Mouse (Mus musculus): ENCODE measurements around the gene Tmeff1.

Gene Tmeff1

GRCm38 (mm10) chr4:48622946-48623345, 38.0 kb downstream of the Tmeff1 start:
- DNase-seq (ENCODE audit: low spot score) = no peak

DNA sequence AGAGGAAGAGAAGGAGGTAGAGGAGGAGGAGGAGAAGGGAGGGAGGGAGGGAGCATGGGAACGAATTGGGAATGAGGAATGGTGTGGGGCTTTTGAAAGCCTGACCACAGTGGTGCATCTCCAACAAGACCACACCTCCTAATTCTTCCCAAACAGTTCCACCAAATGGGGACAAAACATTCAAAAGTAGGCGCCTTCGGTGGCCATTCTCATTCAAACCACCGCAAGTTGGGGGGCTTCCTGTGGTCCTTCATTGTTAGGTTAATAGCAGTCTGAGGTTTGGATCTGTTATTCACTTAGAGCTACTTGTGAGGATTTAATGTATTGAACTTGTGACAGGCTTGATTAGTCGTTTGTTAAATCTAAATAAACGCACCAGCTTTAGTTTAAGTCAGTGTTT, 40.0 kb downstream of the Tmeff1 start:
- no peak for DNase-seq (ENCODE audit: low spot score)

GRCm38 (mm10) chr4:48625836-48626235, 40.9 kb downstream of the Tmeff1 start:
- no peak for DNase-seq (ENCODE audit: low spot score)

GRCm38 (mm10) chr4:48629445-48629844, 44.5 kb downstream of the Tmeff1 start:
- no peak for DNase-seq (ENCODE audit: low spot score)

DNA sequence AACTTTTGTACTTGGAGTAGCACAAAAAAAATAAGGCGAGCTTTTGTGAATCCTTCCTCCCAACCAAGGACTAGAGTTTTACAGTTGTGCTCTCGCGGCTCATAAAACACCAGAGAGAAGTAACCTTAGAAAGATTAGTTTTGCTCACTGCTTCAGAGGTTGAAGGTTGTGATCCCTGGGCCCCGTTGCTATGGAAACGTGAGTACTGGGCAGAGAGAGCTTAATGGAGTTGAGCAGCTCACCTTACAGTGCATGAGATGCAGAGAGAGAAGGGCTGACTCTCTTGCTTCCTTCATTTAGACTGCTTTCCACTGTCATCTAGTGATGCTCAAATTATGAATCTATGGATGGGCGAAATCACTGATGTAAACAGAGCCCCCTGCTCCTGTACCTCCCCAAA, 48.6 kb downstream of the Tmeff1 start:
- no peak for DNase-seq (ENCODE audit: low spot score)

DNA sequence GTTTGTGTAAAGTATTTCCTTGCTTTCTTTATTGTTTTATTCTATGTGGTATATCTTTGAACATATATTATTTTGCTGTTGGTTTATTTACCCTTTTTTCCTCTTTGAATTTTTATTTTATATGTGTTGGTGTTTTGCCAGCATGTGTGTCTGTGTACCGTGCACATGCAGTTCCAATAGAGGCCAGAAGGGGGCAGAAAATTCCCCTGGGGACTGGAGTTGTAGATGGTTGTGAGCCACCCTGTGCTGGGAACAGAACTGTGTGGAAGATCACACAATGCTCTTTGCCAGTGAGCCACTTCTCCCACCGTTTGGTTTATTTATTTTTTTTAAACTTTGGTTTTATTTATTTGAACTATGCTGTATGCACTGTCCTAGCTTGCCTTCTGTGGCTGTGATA, 49.1 kb downstream of the Tmeff1 start:
- DNase-seq (ENCODE audit: low spot score) = no peak

- DNase-seq (ENCODE audit: low spot score) = no peak
Observed at GRCm38 (mm10) chr4:48636831-48637230, 51.9 kb downstream of the Tmeff1 start.

DNA sequence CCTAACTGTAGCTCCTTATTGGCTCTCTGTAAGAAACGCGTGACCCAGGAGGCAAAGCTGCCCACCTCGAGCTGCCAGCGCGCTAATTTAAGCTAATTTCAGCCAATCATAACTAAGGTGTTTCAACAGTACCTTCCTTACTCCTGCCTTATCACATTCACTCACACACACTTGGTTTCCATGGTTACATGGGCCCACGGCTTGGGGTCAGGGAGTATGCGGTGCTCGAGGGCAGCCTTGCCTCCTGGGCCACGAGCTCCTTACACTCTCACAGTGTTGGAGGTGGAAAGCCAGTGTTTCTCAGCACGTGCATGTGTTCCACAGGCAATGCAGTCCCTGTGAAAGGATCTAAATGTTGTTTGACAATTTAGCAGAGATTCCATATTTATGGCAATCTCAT, 53.2 kb downstream of the Tmeff1 start:
- no peak for DNase-seq (ENCODE audit: low spot score)

DNA sequence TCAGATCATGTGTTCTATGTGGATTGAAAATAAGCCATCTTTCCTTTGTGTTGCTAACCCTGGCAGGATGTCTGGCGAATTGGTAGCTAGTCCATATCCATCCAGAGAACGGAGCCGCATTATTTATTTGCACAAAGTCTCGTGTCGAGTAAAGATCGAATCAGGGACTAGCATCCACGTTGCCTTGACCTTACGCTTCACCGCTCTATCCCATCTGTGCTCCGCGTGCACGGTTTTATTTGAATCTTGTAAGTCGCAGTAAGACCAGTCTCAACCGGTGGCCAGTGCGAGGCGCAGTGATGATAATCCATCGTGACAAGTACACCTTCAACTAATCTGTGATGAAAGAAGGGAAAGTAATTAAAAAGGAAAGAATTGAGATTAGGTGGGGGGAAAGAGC, 54.5 kb downstream of the Tmeff1 start:
- DNase-seq (ENCODE audit: low spot score) = no peak

- DNase-seq (ENCODE audit: low spot score) = no peak
Observed at GRCm38 (mm10) chr4:48643801-48644200, 58.8 kb downstream of the Tmeff1 start.

DNA sequence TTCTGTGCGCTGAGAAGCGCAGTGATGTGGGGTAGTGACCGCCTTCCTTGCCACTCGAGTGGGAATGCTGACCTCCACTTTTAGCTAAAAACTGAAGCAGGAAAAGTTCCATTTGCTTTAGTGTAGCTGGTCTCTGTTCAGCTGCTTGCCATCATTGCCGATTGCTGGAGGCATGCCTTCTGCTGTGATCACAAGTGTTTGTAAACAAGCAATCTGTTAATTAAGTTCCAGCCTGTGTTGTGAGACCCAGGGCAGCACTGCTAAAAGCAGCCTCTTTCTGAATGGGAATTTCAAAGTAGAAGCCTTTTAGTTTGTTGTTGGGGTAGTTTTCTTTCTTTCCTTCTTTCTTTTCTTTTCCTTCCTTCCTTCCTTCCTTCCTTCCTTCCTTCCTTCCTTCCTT, 61.2 kb downstream of the Tmeff1 start:
- no peak for DNase-seq (ENCODE audit: low spot score)

DNA sequence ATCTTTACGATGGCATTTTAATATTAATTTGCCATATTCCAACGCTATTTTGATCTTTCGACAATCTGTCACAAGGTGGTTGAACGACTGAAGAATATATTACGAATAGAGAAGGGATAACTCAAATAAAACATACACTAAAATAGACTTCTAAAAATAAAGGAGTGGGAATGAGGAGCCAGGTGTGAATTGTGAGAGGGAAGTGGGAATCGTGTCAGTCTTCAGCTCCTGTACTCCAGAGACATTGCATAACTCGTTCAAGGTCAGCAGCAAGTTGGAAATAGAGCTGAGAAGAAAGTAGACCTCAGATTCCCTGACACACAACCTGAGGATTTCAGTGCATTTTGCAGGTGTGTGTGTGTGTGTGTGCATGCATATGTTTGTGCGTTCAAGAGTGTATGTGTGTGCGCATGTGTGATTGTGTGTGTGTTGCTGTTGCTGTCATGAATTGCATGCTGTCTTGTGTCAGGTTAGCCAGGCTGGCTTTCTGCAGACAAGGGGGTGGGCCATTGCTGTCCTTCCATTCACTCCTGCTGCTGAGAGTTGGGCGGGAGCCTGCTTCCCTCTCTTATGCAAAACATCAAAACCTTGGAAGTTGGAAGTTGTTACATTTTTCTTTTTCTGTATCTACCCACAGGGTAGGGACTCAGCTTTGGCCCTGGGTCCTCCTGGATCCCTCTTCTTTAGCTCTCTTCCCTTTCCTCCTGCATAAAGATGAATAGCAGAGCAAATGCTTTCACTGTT, 65.8 kb downstream of the Tmeff1 start:
- DNase-seq (ENCODE audit: low spot score) = no peak

GRCm38 (mm10) chr4:48654118-48654517, 69.1 kb downstream of the Tmeff1 start:
- DNase-seq (ENCODE audit: low spot score) = no peak

- no peak for DNase-seq (ENCODE audit: low spot score)
Observed at GRCm38 (mm10) chr4:48656530-48656929, 71.6 kb downstream of the Tmeff1 start.

- DNase-seq (ENCODE audit: low spot score) = no peak
Observed at GRCm38 (mm10) chr4:48660144-48660543, 75.2 kb downstream of the Tmeff1 start.

- no peak for DNase-seq (ENCODE audit: low spot score)
Observed at GRCm38 (mm10) chr4:48660619-48661575, 75.9 kb downstream of the Tmeff1 start.

- no peak for DNase-seq (ENCODE audit: low spot score)
Observed at GRCm38 (mm10) chr4:48663271-48663670, 78.3 kb downstream of the Tmeff1 start, which contains the start of gene Cavin4. Cavin4 (plus strand) TSS chr4:48663514.

GRCm38 (mm10) chr4:48664021-48664420, 79.0 kb downstream of the Tmeff1 start:
- no peak for DNase-seq (ENCODE audit: low spot score)

DNA sequence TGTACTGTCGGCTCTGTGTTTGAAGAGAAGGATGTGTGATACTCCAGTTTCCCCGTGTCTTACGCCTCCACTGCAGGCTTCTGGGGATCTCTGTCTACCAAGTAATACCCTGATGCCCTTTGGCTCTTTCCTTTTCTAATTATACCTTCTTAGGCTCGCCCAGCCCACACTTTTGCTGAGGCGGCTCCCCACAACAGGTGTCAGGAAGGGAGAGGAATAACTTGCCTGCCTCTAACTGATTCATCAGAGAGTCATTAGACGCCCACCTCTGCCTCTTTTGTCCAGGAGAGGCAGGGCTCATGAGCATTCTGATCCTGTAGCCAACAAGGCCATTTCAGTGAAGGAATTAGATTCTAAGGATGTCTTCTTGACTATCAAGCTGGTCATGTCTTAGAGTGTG, 82.3 kb downstream of the Tmeff1 start:
- no peak for DNase-seq (ENCODE audit: low spot score)

GRCm38 (mm10) chr4:48672915-48673314, 87.9 kb downstream of the Tmeff1 start:
- no peak for DNase-seq (ENCODE audit: low spot score)

DNA sequence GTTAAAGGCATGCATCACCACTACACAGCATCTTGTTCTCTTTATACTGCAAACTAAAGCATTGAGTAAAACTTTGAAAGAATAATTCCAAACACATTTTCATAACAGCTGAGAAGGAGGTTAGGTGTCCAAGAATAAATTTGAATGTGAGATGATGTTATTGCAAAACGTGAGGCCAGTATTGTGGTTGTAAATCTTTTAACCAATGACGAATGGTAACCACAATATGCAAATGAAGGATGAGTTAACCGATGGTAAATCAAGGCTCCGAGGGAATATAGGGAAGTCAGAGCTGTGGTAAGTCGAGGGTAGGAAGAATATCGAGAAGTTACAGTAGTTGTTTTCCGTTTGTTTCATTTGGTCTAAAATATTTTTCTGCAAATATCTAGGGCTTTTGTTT, 89.4 kb downstream of the Tmeff1 start:
- no peak for DNase-seq (ENCODE audit: low spot score)

GRCm38 (mm10) chr4:48676570-48677185, 91.7 kb downstream of the Tmeff1 start:
- no peak for DNase-seq (ENCODE audit: low spot score)

GRCm38 (mm10) chr4:48677276-48677675, 92.3 kb downstream of the Tmeff1 start:
- DNase-seq (ENCODE audit: low spot score) = no peak

Data from spleen, adult 12 weeks (tissue).